Mouse (Mus musculus): ENCODE measurements around the gene Rnf123. TPM values are rescaled to one million over a fixed set of nuclear protein-coding genes. Genes with fewer than 3 reads are reported as not detected.

Gene Rnf123
- total and polyA plus RNA-seq, 2 experiments from 2014 or later = 35.8 to 37.0 TPM

GRCm38 (mm10) chr9:108125731-108126130 lies 42.6 kb upstream of the Rnf123 start:
- no peak overlapping the region for H3K27ac ChIP-seq (ENCODE audit: low read depth, low read length)
- H3K9ac ChIP-seq = no peak overlapping the region
- ATAC-seq (no peak), DNase-seq (no peak)
- H3K4me3 ChIP-seq (ENCODE audit: low read depth, low read length) = no peak overlapping the region
- no peak for TF ChIP-seq CTCF (IDR thresholded peaks at IDR 0.05; ENCODE audit: low read depth)
- no peaks in the 10 kb centered on the region for H3K4me1 ChIP-seq (ENCODE audit: insufficient read depth)
- no peaks in the 10 kb centered on the region for H3K9me3 ChIP-seq (ENCODE audit: low read length)
- no peak overlapping the region for H3K4me2 ChIP-seq (ENCODE audit: low read depth)
- peaks cover 11% of the 10 kb centered on the region; the same call in 1 of the 2 replicates for H3K36me3 ChIP-seq (ENCODE audit: insufficient read depth)
- H3K27me3 ChIP-seq (ENCODE audit: insufficient read depth, low read length) = no peaks in the 10 kb centered on the region
- 74% methylated on average over 8 of the region's 8 CpGs for WGBS

GRCm38 (mm10) chr9:108123916-108124315 lies 40.8 kb upstream of the Rnf123 start:
- DNase-seq = no peak
- Histone ChIP-seq H3K4me3 (ENCODE audit: low read depth, low read length) (no peak overlapping the region), H3K27ac (ENCODE audit: low read depth, low read length) (no peak overlapping the region), H3K27me3 (ENCODE audit: insufficient read depth, low read length) (no peaks in the 10 kb centered on the region), H3K36me3 (ENCODE audit: insufficient read depth) (peaks cover 11% of the 10 kb centered on the region; the same call in 1 of the 2 replicates), H3K9me3 (ENCODE audit: low read length) (no peaks in the 10 kb centered on the region), H3K4me1 (ENCODE audit: insufficient read depth) (no peaks in the 10 kb centered on the region), H3K4me2 (ENCODE audit: low read depth) (no peak overlapping the region), H3K9ac (no peak overlapping the region)
- no peak for TF ChIP-seq CTCF (IDR thresholded peaks at IDR 0.05; ENCODE audit: low read depth)
- no peak for ATAC-seq
- 92% methylated on average over 4 of the region's 4 CpGs for WGBS

GRCm38 (mm10) chr9:108121170-108121969 lies 38.2 kb upstream of the Rnf123 start:
- no peak overlapping the region for H3K9ac ChIP-seq
- no peak for ATAC-seq

GRCm38 (mm10) chr9:108120671-108121070 lies 37.5 kb upstream of the Rnf123 start:
- Histone ChIP-seq H3K4me3 (ENCODE audit: low read depth, low read length) (no peak overlapping the region), H3K9me3 (ENCODE audit: low read length) (no peaks in the 10 kb centered on the region), H3K27ac (ENCODE audit: low read depth, low read length) (no peak overlapping the region), H3K36me3 (ENCODE audit: insufficient read depth) (peaks cover 22% of the 10 kb centered on the region), H3K4me1 (ENCODE audit: insufficient read depth) (no peaks in the 10 kb centered on the region), H3K4me2 (ENCODE audit: low read depth) (no peak overlapping the region), H3K9ac (no peak overlapping the region), H3K27me3 (ENCODE audit: insufficient read depth, low read length) (no peaks in the 10 kb centered on the region)
- no peak for ATAC-seq
- no peak for TF ChIP-seq CTCF (IDR thresholded peaks at IDR 0.05; ENCODE audit: low read depth)
- no peak for DNase-seq
- WGBS = 91% methylated on average over 8 of the region's 8 CpGs

More at GRCm38 (mm10) chr9:108121170-108121969, 38.2 kb upstream of the Rnf123 start:
- Histone ChIP-seq H3K4me1 (ENCODE audit: insufficient read depth) (no peaks in the 10 kb centered on the region), H3K27me3 (ENCODE audit: insufficient read depth, low read length) (no peaks in the 10 kb centered on the region), H3K36me3 (ENCODE audit: insufficient read depth) (peaks cover 21% of the 10 kb centered on the region; the same call in 1 of the 2 replicates), H3K27ac (ENCODE audit: low read depth, low read length) (no peak overlapping the region), H3K9me3 (ENCODE audit: low read length) (no peaks in the 10 kb centered on the region), H3K4me3 (ENCODE audit: low read depth, low read length) (no peak overlapping the region), H3K4me2 (ENCODE audit: low read depth) (no peak overlapping the region)
- 87% methylated on average over 10 of the region's 10 CpGs for WGBS
- TF ChIP-seq CTCF (IDR thresholded peaks at IDR 0.05; ENCODE audit: low read depth) = no peak
- DNase-seq = no peak

- ATAC-seq (no peak), DNase-seq (no peak)
- no peaks in the 10 kb centered on the region for H3K9me3 ChIP-seq (ENCODE audit: low read length)
- no peak overlapping the region for H3K9ac ChIP-seq
- no peak overlapping the region for H3K4me2 ChIP-seq (ENCODE audit: low read depth)
- TF ChIP-seq CTCF (IDR thresholded peaks at IDR 0.05; ENCODE audit: low read depth) = no peak
- no peaks in the 10 kb centered on the region for H3K27me3 ChIP-seq (ENCODE audit: insufficient read depth, low read length)
- 50% methylated on average over 9 of the region's 11 CpGs for WGBS
- H3K27ac ChIP-seq (ENCODE audit: low read depth, low read length) = no peak overlapping the region
- H3K36me3 ChIP-seq (ENCODE audit: insufficient read depth) = peaks cover 24% of the 10 kb centered on the region
- no peaks in the 10 kb centered on the region for H3K4me1 ChIP-seq (ENCODE audit: insufficient read depth)
- no peak overlapping the region for H3K4me3 ChIP-seq (ENCODE audit: low read depth, low read length)
Measured at GRCm38 (mm10) chr9:108119891-108120411, 36.8 kb upstream of the Rnf123 start.

- Histone ChIP-seq H3K27me3 (ENCODE audit: insufficient read depth, low read length) (no peaks in the 10 kb centered on the region), H3K9me3 (ENCODE audit: low read length) (no peaks in the 10 kb centered on the region), H3K27ac (ENCODE audit: low read depth, low read length) (no peak overlapping the region), H3K4me1 (ENCODE audit: insufficient read depth) (no peaks in the 10 kb centered on the region), H3K4me2 (ENCODE audit: low read depth) (no peak overlapping the region), H3K4me3 (ENCODE audit: low read depth, low read length) (no peak overlapping the region), H3K9ac (no peak overlapping the region), H3K36me3 (ENCODE audit: insufficient read depth) (peaks cover 52% of the 10 kb centered on the region)
- TF ChIP-seq CTCF (IDR thresholded peaks at IDR 0.05; ENCODE audit: low read depth) = no peak
- ATAC-seq (0 out of 2 replicates have a peak, but pooled peaks have one; percentile 14), DNase-seq (no peak)
- WGBS = 49% methylated on average over 4 of the region's 4 CpGs
Measured at GRCm38 (mm10) chr9:108117143-108117542, 34.0 kb upstream of the Rnf123 start.

All from forebrain, postnatal 0 days (tissue).